Mouse (Mus musculus): Measurements from ENCODE around the gene Ugdh. TPM values are rescaled to one million over a fixed set of nuclear protein-coding genes. Genes with fewer than 3 reads are reported as not detected.
A peak's percentile ranks its signal among the peaks of the same experiment; 100 is the strongest.

The Ugdh gene
- polyA plus RNA-seq, 1 experiment from 2014 or later, result 120 TPM

DNA sequence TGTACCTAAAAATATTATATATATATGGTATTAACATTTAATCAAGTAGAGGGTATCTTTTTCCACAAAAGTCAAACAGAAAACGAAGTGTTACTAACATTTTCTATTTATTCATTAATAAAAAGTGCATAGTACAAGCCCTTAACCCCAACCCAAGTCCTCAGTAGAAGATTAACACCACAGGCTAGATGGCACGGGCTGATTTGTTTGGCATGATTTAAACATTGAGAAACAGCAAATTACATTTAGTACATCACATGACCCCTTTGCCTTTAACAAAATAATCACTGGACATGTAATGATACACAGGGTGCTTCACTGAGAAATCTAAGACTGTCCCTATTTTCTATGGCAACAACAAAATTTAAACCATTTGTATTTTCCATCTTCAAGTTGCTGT, 11.0 kb upstream of the Ugdh start:
- 0 out of 2 replicates have a peak, but pooled peaks cover 3% of the 10 kb centered on the region for H3K36me3 ChIP-seq (ENCODE audit: control insufficient read depth, insufficient read depth, low read length)
- H3K4me1 ChIP-seq (ENCODE audit: control insufficient read depth, insufficient read depth, low read length), result no peaks in the 10 kb centered on the region
- no peak overlapping the region for H3K4me3 ChIP-seq (ENCODE audit: low read depth, low read length)
- H3K9ac ChIP-seq (replicated peaks; ENCODE audit: low read depth, low read length), result no peak overlapping the region
- H3K27me3 ChIP-seq (ENCODE audit: control insufficient read depth, insufficient read depth, low read length), result no peaks in the 10 kb centered on the region
- no peak overlapping the region for H3K4me2 ChIP-seq (replicated peaks; ENCODE audit: low read depth, low read length)
- ATAC-seq (ENCODE audit: insufficient number of reproducible peaks, insufficient read depth, low FRiP score, low read depth), result no peak
- WGBS, result 71% methylated on average over 2 of the region's 2 CpGs
- H3K9me3 ChIP-seq (ENCODE audit: control insufficient read depth, low read depth, low read length), result no peaks in the 10 kb centered on the region
- H3K27ac ChIP-seq (ENCODE audit: low read length), result no peak overlapping the region

DNA sequence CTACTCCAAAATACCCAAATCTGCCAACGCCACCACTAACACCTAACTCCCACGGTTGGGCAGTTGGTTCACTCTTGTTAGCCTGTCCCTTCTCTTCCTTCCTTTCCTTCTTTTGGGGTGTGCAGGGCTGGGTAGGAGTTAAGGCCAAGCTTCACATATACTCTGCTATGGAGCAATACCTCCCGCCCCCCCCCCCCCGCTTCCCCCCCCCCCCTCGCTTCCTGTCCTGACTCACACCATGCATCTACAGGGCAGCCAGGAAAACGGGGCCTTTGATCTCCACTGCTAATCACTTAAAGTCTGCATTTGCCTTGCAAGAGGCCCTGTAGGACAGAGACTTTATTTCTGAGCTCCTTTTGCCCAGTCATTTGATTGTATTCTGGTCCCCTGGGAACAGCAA, 9.2 kb upstream of the Ugdh start:
- H3K9me3 ChIP-seq (ENCODE audit: control insufficient read depth, low read depth, low read length), result no peaks in the 10 kb centered on the region
- 0 out of 2 replicates have a peak, but pooled peaks cover 3% of the 10 kb centered on the region for H3K36me3 ChIP-seq (ENCODE audit: control insufficient read depth, insufficient read depth, low read length)
- no peak overlapping the region for H3K4me3 ChIP-seq (ENCODE audit: low read depth, low read length)
- no peak overlapping the region for H3K27ac ChIP-seq (ENCODE audit: low read length)
- H3K4me2 ChIP-seq (replicated peaks; ENCODE audit: low read depth, low read length), result no peak overlapping the region
- no peaks in the 10 kb centered on the region for H3K4me1 ChIP-seq (ENCODE audit: control insufficient read depth, insufficient read depth, low read length)
- no peaks in the 10 kb centered on the region for H3K27me3 ChIP-seq (ENCODE audit: control insufficient read depth, insufficient read depth, low read length)
- no peak for ATAC-seq (ENCODE audit: insufficient number of reproducible peaks, insufficient read depth, low FRiP score, low read depth)
- no peak overlapping the region for H3K9ac ChIP-seq (replicated peaks; ENCODE audit: low read depth, low read length)
- 58% methylated on average over 3 of the region's 6 CpGs for WGBS

DNA sequence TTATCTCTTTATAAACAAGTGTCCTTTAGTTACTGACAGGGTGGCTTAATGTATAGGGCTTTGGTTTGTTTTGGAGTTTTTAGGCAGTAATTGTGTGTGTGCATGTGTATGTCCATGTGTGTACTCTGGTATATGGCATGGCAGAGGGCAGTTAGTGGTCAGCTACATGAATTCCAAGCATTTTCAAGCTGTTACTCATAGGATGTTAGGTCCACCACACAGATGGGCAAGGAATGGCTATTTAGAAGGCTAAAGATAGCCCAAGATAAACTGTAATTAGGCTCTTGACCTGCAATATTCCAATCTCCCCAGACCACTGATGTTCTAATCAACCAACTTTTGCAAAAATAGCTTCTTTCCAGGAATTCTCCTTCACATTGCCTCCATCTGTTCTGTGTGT, 2.3 kb upstream of the Ugdh start:
- ATAC-seq (ENCODE audit: insufficient number of reproducible peaks, insufficient read depth, low FRiP score, low read depth), result no peak
- H3K9me3 ChIP-seq (ENCODE audit: control insufficient read depth, low read depth, low read length), result no peaks in the 10 kb centered on the region
- no peak overlapping the region for H3K4me3 ChIP-seq (ENCODE audit: low read depth, low read length)
- no peak overlapping the region for H3K9ac ChIP-seq (replicated peaks; ENCODE audit: low read depth, low read length)
- H3K4me2 ChIP-seq (replicated peaks; ENCODE audit: low read depth, low read length), result no peak overlapping the region
- peaks cover 4% of the 10 kb centered on the region; the same call in 1 of the 2 replicates for H3K4me1 ChIP-seq (ENCODE audit: control insufficient read depth, insufficient read depth, low read length)
- no peak overlapping the region for H3K27ac ChIP-seq (ENCODE audit: low read length)
- no peaks in the 10 kb centered on the region for H3K36me3 ChIP-seq (ENCODE audit: control insufficient read depth, insufficient read depth, low read length)
- no peaks in the 10 kb centered on the region for H3K27me3 ChIP-seq (ENCODE audit: control insufficient read depth, insufficient read depth, low read length)

DNA sequence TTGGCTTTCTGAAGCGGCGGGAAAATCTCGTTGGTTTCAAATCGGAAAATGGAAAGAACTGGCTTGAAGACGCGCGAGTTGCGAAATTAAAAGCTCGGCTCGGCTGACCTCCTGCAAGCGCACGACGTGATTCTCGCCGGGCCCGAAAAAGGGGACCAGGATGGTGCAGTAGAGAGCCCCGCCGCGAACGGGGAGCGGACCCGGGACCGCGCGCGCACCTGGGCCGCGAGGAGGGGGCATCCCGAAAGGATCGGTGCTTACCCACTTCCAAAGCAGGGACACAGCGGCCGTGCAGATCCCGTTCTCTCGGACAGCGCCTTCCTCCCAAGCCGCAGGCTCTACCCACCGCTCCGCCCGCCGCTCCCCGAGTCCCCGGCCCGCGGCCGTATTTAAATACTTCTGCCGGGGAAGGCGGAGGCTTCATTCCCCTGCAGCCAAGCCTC, 365 bp downstream of the Ugdh start:
- no peak for ATAC-seq (ENCODE audit: insufficient number of reproducible peaks, insufficient read depth, low FRiP score, low read depth)
- Histone ChIP-seq H3K4me1 (ENCODE audit: control insufficient read depth, insufficient read depth, low read length) (peaks cover 4% of the 10 kb centered on the region; the same call in 1 of the 2 replicates), H3K9ac (replicated peaks; ENCODE audit: low read depth, low read length) (peak overlapping the region; percentile 78), H3K4me3 (ENCODE audit: low read depth, low read length) (peak overlapping the region; percentile 76), H3K4me2 (replicated peaks; ENCODE audit: low read depth, low read length) (peak overlapping the region; percentile 59), H3K9me3 (ENCODE audit: control insufficient read depth, low read depth, low read length) (no peaks in the 10 kb centered on the region), H3K27ac (ENCODE audit: low read length) (peak overlapping the region; percentile 79; the same call in 1 of the 2 replicates), H3K36me3 (ENCODE audit: control insufficient read depth, insufficient read depth, low read length) (no peaks in the 10 kb centered on the region), H3K27me3 (ENCODE audit: control insufficient read depth, insufficient read depth, low read length) (no peaks in the 10 kb centered on the region)
- 1% methylated on average over 46 of the region's 47 CpGs for WGBS

DNA sequence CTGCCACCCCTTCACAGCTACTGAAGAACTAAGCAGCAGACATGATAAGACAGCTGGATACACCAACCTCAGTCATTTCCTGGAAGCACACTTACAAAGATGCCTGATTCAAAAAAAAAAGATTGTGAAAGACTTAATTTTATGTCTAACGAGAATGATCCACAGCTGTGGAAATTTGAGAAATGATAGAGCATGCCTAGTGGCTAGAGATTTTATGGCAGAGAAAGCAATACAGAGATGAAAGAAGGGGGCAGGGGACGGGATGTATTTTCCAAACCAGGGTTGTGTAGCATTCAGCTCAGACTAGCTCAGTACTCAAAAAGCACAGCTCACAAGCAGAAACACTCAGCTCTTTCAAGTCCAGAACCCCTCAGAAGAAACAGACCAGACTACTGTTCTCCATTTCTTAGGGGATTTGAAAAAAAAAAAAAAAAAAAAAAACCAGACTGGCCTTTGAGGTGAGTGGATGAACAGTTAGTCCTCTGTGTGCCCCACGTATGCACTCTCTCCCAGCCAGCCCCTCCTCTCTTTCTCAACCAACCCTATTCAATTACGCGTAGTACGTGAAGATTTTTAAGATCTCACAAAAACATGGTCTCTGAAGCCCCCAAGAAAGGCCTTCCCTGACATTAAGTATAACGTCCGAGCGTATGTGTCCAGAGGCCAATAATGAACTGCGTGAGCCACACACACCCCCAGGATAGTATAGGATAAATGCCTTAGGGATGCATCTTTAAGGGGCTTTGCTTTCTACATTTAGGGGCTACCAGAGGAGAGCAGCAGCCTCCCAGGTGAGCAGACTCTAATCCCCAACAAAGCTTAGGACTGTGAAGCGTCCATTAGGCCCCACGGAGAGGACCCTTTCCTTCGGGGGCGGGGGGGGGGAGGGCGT, 1.0 kb downstream of the Ugdh start:
- ATAC-seq (ENCODE audit: insufficient number of reproducible peaks, insufficient read depth, low FRiP score, low read depth), result no peak
- no peaks in the 10 kb centered on the region for H3K9me3 ChIP-seq (ENCODE audit: control insufficient read depth, low read depth, low read length)
- H3K27me3 ChIP-seq (ENCODE audit: control insufficient read depth, insufficient read depth, low read length), result no peaks in the 10 kb centered on the region
- peak overlapping the region; percentile 59 for H3K4me2 ChIP-seq (replicated peaks; ENCODE audit: low read depth, low read length)
- H3K27ac ChIP-seq (ENCODE audit: low read length), result peak overlapping the region; percentile 79; the same call in 1 of the 2 replicates
- peak overlapping the region; percentile 78 for H3K9ac ChIP-seq (replicated peaks; ENCODE audit: low read depth, low read length)
- peaks cover 4% of the 10 kb centered on the region; the same call in 1 of the 2 replicates for H3K4me1 ChIP-seq (ENCODE audit: control insufficient read depth, insufficient read depth, low read length)
- 6% methylated on average over 15 of the region's 15 CpGs for WGBS
- H3K36me3 ChIP-seq (ENCODE audit: control insufficient read depth, insufficient read depth, low read length), result no peaks in the 10 kb centered on the region
- H3K4me3 ChIP-seq (ENCODE audit: low read depth, low read length), result peak overlapping the region; percentile 76

DNA sequence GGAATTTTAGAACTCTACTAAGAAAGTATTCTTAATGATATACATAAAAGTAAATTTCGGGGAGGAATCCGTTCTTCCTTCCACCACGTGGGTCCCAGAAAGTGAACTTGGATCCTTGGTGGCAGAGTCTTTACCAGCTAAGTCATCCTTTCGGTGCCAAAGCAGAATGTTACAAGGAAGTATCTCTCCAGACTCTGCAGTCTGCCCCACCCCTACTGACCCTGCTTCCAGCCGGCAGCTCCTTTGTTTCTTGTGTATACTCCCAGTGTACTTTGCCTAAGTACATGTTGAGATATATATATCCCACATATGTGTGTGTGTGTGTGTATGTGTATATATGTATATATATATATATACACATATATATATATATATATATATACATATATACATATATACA, 6.3 kb downstream of the Ugdh start:
- no peak overlapping the region for H3K4me3 ChIP-seq (ENCODE audit: low read depth, low read length)
- H3K27me3 ChIP-seq (ENCODE audit: control insufficient read depth, insufficient read depth, low read length), result no peaks in the 10 kb centered on the region
- H3K36me3 ChIP-seq (ENCODE audit: control insufficient read depth, insufficient read depth, low read length), result peaks cover 5% of the 10 kb centered on the region
- H3K27ac ChIP-seq (ENCODE audit: low read length), result no peak overlapping the region
- H3K4me1 ChIP-seq (ENCODE audit: control insufficient read depth, insufficient read depth, low read length), result 0 out of 2 replicates have a peak, but pooled peaks cover 4% of the 10 kb centered on the region
- WGBS, result 89% methylated on average over 5 of the region's 5 CpGs
- no peaks in the 10 kb centered on the region for H3K9me3 ChIP-seq (ENCODE audit: control insufficient read depth, low read depth, low read length)
- ATAC-seq (ENCODE audit: insufficient number of reproducible peaks, insufficient read depth, low FRiP score, low read depth), result no peak
- H3K9ac ChIP-seq (replicated peaks; ENCODE audit: low read depth, low read length), result no peak overlapping the region
- H3K4me2 ChIP-seq (replicated peaks; ENCODE audit: low read depth, low read length), result no peak overlapping the region

DNA sequence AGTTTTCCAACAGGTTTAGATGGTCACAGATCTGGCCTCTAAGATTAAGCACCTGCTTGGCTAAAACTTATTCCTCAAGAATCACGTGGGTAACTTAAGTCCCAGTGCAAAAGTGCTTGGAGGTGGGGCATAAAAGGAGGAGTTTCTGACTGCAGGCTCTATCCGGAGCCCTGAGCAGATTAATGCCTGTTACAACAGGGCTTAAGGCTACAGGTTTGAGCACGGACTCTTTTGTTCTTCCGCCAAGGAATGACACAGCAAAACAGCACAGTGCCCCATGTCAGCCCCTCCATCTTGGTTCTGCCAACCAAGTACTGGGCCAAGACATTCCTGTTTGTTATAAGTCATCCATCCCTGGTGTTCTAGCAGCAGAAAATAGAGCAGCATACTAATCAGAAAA, 7.4 kb downstream of the Ugdh start:
- H3K9me3 ChIP-seq (ENCODE audit: control insufficient read depth, low read depth, low read length), result no peaks in the 10 kb centered on the region
- WGBS, result 40% methylated on average over 4 of the region's 4 CpGs
- H3K36me3 ChIP-seq (ENCODE audit: control insufficient read depth, insufficient read depth, low read length), result peaks cover 5% of the 10 kb centered on the region
- ATAC-seq (ENCODE audit: insufficient number of reproducible peaks, insufficient read depth, low FRiP score, low read depth), result no peak
- H3K4me1 ChIP-seq (ENCODE audit: control insufficient read depth, insufficient read depth, low read length), result no peaks in the 10 kb centered on the region
- H3K27me3 ChIP-seq (ENCODE audit: control insufficient read depth, insufficient read depth, low read length), result no peaks in the 10 kb centered on the region
- no peak overlapping the region for H3K9ac ChIP-seq (replicated peaks; ENCODE audit: low read depth, low read length)
- no peak overlapping the region for H3K4me2 ChIP-seq (replicated peaks; ENCODE audit: low read depth, low read length)
- H3K27ac ChIP-seq (ENCODE audit: low read length), result no peak overlapping the region
- no peak overlapping the region for H3K4me3 ChIP-seq (ENCODE audit: low read depth, low read length)

DNA sequence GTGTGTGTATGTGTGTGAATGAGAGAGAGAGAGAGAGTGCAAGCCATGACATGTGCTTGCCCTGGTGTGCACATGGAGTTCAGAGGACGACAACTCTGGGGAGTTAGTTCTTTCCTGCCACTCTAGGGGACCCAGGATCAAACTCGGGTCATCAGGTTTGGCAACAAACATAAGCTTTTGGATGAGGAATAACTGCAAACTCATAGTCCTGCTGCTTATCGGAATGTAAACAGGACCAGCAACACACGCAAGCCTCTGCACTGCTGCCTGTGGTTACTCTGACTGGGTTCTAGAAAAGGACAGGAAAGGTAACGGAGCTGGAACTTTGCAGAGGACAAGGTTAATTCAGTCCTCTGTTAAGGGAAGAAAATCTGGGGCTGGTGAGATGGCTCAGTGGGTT, 10.5 kb downstream of the Ugdh start:
- Histone ChIP-seq H3K4me2 (replicated peaks; ENCODE audit: low read depth, low read length) (no peak overlapping the region), H3K27ac (ENCODE audit: low read length) (no peak overlapping the region), H3K4me3 (ENCODE audit: low read depth, low read length) (no peak overlapping the region), H3K9ac (replicated peaks; ENCODE audit: low read depth, low read length) (no peak overlapping the region), H3K36me3 (ENCODE audit: control insufficient read depth, insufficient read depth, low read length) (peaks cover 29% of the 10 kb centered on the region), H3K27me3 (ENCODE audit: control insufficient read depth, insufficient read depth, low read length) (no peaks in the 10 kb centered on the region), H3K9me3 (ENCODE audit: control insufficient read depth, low read depth, low read length) (no peaks in the 10 kb centered on the region), H3K4me1 (ENCODE audit: control insufficient read depth, insufficient read depth, low read length) (no peaks in the 10 kb centered on the region)
- WGBS, result 77% methylated on average over 5 of the region's 5 CpGs
- ATAC-seq (ENCODE audit: insufficient number of reproducible peaks, insufficient read depth, low FRiP score, low read depth), result no peak
